Mouse (Mus musculus): ENCODE results near the gene Gjd3.
A peak's percentile ranks its signal among the peaks of the same experiment; 100 is the strongest.
"Not testable (repeated sequence)": the region's sequence is repeated elsewhere in the genome, so short reads cannot be mapped to it uniquely, and the experiment has no call there.

Gjd3 gene

GRCm38 (mm10) chr11:98944897-98945604 is 37.8 kb downstream of the Gjd3 start:
- no peak for DNase-seq (ENCODE audit: low read depth)

DNA sequence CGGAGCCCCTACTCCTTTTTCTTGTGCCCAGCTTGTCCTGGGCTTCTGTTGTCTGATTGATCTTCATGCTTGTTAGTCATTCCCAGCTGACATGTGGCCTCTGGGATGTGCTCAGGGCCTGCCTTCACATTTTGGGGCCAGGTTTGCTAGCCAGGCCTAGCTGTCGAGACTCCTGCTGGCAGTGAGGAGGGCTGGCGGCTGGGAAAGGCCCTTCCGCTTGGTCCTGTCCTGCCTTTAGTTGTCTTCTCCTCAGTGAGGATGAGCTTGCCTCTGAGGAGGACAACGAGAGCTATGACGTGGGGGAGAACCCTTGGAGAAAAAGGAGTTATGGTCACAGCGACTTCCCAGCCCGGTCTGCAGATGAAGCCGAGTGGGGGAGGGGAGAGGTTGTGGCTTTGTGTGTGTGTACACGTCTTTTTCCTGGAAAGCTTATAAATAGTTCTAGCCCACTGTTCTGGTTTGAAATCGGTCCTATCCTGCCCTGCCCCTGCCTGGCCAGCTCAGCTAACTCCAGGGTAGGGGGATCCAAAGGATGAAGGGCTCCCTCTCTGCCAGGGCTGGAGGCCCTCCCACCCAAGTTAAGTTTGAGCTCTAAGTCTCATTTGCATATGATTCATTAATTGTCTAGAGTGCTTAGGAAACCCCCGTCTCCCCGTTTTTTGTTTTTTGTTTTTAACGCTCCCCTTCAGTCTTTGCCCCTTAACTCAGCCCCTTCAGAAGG is 38.9 kb downstream of the Gjd3 start:
- DNase-seq (ENCODE audit: low read depth), result no peak

- no peak for DNase-seq (ENCODE audit: low read depth)
Observed at GRCm38 (mm10) chr11:98942923-98943641, 39.7 kb downstream of the Gjd3 start.

- no peak for DNase-seq (ENCODE audit: low read depth)
Observed at GRCm38 (mm10) chr11:98942555-98942922, 40.3 kb downstream of the Gjd3 start.

DNA sequence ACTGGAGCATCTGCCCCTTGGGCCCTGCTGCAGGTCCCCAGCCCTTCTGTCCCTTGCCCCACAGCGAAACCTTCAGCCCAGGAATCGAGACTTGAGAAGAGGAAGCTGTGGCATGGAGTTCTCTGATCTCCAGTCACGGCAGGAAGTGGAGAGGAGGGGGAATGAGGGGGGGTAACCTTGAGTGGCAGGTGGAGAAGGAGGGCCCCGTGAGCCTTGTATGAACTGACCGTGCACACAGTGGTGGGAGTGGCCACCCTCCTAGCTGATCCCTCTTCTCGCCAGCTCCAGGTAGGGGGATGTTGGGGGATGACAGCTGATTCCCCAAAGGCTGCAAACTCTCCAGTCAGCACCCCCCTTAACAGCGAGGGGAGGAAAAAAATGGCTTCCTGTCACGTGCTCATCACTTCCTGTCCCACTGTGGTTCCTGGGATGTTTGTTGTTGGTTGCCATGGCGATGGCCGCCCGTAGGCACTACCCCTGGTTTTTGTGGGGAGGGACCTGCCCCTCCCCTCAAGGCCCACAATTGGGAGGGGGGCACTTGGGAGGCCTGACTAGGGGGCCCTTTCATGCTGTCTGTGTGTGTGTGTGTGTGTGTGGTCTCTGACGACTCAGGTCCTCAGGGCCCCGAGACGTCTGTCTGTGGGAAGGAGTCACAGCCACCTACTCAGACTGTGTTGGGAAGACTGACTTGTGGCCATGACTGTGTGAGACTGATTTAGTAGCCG is 40.8 kb downstream of the Gjd3 start:
- peak; percentile 78 for DNase-seq (ENCODE audit: low read depth)

DNA sequence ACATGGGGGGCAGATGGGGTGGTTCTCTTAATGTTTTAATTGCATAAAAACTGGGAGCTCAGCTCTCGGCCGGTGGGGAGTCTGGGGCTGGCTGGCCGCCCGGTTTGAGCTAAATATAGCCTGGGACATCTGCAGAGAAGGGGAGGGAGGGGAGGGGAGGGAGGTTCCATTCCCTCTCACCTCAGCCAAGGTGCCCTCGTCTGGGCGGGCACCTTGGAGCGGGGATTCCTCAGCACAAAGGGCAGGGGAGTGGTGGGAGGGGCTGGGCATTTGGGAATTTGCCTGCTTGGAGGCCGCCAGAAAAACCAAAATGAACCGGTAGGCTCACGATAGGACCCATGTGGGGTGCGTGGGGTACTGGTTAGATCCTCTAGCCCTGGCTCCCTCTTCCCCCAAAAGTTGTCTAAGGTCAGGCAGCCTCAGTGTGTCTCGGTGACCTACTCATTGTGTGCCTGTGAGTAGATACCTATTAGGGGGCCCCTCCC is 41.4 kb downstream of the Gjd3 start:
- DNase-seq (ENCODE audit: low read depth), result no peak

GRCm38 (mm10) chr11:98940776-98941175 is 42.0 kb downstream of the Gjd3 start:
- no peak for DNase-seq (ENCODE audit: low read depth)

DNA sequence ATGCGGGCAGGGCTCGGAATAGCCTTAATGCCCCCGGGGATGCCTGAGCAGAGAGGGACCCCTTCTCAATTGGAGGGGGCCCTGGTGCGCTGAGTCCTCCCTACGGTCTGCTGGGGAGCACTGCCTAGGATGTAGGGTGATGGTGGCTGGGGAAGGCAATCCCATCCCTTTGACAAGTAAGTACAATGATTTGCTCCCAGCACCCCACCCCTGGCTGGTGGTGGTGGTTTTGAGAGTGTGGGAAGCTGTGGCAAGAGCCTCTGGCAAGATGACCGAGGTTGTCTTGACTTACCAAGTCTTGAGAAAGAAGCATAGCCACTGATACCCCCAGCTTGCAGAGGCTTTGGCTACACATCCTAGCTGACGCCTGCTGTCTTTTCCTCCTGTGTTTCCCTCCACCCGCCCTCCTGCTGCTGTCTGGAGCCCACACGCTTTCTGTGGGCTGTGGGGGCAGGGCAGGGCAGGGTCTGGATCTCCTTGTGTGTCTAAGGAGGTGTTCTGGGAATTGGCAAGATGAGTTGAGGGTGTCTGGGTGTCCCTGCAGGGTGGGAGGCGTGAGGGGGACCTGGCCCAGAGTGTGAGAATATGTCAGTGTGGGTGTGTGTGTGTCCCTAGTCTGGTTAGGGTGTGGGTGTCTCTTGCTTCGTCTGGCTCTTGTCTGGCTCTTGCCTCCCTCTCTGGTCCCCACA is 42.7 kb downstream of the Gjd3 start:
- DNase-seq (ENCODE audit: low read depth), result no peak

GRCm38 (mm10) chr11:98939084-98939952 is 43.5 kb downstream of the Gjd3 start:
- no peak for DNase-seq (ENCODE audit: low read depth)

DNA sequence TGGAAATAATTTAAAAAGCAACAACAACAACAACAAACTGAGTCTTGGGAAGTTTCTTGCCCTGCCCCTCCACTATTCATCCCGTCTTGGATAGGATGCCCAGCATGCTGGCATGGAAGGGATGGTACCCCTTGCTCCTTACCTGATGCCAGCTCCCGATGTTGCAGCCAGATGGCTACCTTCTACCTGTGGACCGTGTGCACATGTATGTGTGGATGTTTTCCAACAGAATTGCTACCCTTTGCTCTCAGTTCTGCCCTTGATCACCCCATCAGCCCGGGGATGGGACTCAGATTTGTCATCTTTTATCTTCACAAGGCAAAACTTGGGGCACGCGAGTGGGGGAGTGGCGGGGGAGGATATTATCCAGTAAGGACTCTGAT is 44.1 kb downstream of the Gjd3 start:
- no peak for DNase-seq (ENCODE audit: low read depth)

DNA sequence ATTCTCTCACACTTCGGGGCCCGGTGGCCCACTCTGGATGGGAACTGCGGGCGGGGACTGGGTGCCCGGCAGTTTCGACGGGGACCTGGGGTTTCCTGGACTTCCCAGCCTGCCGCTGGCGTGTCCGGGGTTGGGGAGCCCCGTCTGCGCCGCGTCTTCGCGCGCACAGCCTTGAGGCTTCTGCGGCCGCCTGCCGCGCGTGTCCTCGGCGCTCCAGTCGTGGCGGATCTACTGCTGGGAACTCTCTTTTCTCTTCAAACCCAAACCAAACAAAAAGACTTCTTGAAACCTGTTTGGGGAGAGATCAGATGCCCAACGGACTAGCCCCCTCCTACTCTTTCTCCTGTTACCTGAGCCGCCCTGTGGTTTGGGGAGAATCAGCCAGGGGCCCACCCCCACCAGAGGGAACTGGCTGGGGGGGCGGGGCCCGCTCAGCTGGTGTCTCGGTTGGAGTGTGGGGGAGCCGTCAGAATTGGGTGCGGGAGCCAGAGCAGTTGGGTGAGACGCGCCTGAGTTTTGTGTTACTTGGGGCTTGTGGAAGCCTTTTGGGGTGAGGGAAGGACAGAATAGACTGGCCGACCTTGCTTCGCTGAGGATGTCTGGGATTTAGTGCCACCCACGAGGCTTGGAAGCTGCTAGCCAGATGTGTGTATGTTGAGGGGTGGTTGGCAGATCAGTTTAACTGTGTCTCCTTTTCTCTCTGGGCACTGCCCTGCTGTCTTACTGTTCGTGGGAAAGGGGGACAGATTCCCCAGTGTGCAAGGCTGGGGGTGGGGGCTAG is 44.7 kb downstream of the Gjd3 start:
- DNase-seq (ENCODE audit: low read depth), result no peak

GRCm38 (mm10) chr11:98937410-98937913 is 45.4 kb downstream of the Gjd3 start:
- DNase-seq (ENCODE audit: low read depth), result peak; percentile 70

DNA sequence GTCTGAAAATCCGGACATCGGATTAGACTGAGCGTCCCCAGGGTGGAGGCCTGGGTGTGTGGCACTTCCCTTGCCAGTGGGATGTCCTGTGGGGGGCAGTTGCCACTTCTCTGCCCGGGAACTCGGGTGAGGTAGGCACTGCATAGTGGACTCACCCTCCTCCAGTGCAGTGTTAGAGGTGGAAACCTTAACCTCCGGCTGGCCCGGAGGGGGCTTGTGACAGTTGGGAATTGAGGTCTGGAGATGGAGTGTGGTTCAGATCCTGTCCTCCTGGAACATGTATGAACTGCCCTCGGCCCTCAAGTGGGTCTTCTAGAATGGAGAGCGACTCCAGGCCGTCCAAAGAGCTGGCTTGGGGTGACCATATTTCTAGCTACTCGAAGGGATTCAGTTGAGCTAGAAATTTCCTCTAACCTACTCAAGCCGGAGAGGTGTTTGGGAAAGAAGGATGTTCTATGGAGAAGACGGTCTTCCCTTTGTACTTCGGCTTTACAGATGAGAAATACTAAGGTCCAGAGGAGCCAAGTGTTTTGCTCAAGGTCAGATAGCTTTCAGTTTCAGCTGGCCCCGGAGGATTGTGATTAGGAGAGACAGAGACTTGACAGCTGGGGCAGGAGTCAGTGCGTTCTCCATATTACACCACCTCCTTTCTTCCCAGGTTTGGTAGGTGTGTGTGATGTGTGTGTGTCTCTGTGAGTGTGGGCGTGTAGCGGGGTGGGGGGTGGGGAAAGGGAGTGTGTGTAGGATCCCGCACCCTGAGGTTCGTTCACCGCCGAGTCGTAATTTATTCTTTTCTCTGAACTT is 46.0 kb downstream of the Gjd3 start:
- no peak for DNase-seq (ENCODE audit: low read depth)

GRCm38 (mm10) chr11:98936170-98936569 is 46.6 kb downstream of the Gjd3 start:
- no peak for DNase-seq (ENCODE audit: low read depth)

DNA sequence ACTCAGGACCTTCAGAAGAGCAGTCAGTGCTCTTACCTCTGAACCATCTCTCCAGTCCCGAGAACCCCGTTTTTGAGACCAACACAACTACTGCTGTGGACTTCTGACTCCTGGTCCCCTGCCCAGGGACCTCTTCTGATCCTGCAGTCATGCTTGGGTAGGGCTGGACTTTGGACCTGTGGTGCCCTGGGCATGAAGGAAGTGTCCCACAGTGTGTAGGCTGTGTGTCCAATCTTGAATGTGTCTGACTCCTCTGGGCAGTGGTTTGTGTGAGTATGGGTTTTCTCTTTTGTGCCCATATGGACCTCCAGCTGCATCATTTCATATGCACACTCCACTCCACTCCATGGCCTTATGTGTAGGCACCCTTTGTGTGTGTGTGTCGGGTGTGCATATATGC is 47.7 kb downstream of the Gjd3 start:
- DNase-seq (ENCODE audit: low read depth), result no peak

DNA sequence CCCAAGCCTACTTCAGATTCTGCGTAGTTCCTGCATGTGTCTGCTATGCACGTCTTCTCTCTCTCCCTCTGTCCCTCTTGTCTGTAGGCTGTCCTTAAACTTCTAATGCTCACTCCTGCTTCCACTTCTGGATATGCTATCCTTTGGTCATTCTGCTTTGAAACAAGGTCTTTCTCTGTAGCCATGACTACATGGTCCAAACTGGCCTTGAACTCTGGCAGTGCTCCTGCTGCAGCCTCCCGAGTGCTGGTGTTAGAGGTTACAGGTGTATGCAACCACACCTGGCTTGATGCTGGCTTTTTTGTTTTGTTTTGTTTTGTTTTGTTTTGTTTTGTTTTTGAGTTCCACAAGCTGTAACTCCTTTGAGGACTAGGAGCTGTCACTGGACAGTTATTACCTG is 48.4 kb downstream of the Gjd3 start:
- DNase-seq (ENCODE audit: low read depth), result no peak

GRCm38 (mm10) chr11:98933847-98934246 is 49.0 kb downstream of the Gjd3 start:
- not testable (repeated sequence) for DNase-seq (ENCODE audit: low read depth)

DNA sequence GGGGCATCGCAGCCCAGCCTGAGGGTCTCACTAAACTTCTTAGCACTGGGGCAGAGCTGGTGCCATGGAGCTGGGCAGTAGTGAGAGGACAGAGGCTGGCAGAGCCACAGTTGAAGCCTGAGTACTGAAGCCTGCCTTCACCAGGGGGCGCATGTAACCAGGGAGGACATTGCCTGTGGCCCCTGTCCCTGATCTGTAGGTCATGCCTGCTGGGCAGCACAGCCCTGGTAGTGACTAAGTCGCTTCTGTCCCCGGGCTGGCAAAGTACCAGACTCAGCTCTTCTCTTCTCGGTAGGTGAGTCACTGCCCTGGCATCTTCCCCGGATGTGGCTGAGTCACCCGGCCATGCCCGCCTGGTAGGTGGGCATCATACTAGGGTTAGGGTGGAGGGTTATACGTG is 49.7 kb downstream of the Gjd3 start:
- no peak for DNase-seq (ENCODE audit: low read depth)

Measured in c-Kit-positive CD71-positive TER-119-negative erythroid progenitor cells, embryonic 14.5 days (primary cell).